Mouse (Mus musculus) inflammation-experienced regulatory T-cells, adult 6 months (primary cell): Measurements from ENCODE around the gene Padi1. TPM values are rescaled to one million over a fixed set of nuclear protein-coding genes. Genes with fewer than 3 reads are reported as not detected.

Experiments
- ATAC-seq: one replicate; pipeline ENCODE4 v1.8.0; 2017
- polyA plus RNA-seq, 3 experiments: library from polyadenylated mRNA; unstranded; fragments of 100-300 nt; shearing (Covaris generic); gene quantifications; one replicate each; pipeline ENCODE4 v1.2.1; 2017

Gene Padi1
- polyA plus RNA-seq, 3 experiments from 2014 or later, result 0.28 to 0.36 TPM; not detected in 1

DNA sequence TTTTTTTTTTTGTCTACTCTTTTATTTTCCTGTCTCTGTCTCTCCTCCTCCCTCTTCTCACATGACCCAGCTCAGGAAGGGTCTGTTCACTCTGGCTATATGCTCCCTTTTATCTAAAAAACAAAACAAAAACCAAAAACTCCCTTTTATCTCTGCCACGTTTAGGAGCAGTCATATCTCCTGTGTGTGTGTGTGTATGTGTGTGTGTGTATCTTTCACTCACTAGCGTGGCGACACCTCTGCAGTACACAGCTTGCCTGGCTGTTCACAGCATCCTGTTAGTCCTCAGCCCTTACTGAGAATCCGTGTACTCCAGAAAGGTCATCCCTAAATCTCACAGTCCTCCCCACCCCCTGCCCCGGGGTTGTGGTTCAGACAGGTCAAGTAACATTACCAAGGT, 30.1 kb downstream of the Padi1 start:
- ATAC-seq, result peak; percentile 73

DNA sequence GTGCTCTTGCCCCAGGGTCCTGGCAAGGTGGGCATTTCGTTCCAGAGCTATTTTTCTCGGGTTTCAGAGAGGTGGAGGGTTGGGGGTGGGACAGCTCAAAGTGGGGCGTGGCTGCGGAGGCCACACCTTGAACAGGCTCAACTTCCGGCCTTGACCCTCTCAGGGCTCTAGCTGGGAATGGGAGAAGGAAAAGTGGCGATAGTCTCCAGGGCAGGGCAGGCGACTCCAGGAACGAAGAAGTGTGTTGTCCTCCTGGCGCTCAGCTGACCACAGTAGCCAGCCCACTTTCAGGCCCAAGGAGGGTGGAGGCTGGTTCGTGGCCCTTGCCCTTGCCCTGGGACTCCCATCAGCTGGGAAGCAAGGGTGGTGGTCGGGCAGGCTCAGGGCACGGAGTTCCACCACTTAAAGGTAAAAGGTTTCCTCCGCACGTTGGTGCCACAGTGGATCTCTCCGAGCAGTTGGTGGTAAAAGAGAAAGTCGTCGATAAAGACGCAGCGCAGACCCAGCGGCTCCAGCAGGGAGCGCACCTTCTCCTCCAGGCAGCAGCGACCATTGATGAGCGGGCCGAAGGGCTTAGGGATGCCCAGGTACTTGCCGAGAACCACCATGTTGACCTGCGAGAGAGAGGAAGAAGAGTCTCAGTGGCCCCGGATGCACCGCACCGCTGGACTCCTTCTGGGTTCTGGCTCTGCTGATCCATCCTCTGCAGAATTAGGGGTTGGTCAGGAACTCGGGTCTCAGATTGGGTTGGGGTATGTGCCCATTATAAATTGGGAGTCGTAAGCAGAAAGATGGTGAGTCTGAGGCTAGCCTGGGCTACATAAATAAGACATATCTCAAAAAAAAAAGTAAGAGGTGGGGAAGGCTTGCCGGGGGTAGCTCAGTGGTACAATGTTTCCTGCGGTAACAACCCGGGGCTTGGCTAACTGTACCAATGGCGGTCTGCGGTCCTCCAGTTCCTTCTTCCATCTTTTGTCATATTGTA, 31.0 kb downstream of the Padi1 start:
- ATAC-seq, result peak; percentile 59

DNA sequence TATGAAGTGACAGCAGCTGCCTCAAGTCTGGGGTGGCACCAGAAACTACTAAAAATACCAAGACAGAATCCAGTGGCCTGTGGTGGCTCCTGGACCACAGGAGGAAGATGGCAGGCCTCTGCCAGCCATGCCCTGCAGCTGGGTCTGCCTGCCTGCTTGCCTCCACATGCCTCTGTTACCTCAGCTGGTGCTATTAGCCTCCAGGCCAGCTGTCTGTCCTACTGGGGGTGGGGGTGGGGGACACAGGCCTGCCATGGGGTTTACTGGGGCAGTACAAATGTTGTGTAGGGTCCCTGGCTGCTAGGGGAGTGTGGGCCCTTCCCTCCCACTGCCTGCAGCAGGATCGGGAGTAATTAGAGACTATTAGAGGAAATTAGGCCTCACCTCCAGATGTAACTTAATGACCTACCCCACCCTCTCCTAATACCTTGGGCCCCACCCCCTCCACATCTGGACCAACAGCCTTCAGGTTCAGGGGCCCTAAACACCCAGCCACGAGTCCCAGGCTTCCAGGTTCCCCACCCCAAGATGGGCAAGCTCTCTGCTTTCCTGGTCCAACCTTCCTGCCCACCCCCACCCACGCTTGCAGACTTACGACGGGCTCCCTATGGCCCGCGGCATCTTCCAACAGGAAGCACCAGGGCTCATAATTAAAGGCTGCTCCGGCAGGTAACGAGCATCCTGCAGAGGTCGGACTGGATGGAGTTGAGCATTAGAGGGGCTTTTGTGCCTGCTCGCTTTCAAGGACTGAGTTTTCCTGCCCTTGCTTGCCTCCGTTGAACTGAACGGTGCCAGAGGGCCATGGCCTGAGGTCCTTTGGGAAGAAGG, 32.0 kb downstream of the Padi1 start:
- no peak for ATAC-seq

DNA sequence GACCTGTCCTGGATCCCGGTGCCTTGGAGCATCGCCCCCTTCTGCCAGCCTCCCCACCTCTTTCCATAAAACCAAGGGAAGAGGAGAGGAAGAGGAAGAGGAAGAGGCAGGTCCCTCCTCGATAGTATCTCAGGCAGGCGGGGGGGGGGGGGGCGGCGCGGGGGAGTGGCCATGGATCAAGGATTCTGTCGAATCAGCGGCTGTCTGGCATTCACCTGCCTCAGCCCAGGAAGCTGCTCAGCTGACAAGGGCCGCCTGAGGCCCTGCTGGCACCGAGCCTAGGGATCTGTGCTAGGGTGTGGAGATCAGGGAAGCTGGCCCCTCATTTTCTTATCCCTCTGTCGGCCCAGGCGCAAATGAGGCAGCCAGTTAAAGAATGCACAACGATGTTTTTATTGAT, 33.0 kb downstream of the Padi1 start:
- ATAC-seq, result no peak

DNA sequence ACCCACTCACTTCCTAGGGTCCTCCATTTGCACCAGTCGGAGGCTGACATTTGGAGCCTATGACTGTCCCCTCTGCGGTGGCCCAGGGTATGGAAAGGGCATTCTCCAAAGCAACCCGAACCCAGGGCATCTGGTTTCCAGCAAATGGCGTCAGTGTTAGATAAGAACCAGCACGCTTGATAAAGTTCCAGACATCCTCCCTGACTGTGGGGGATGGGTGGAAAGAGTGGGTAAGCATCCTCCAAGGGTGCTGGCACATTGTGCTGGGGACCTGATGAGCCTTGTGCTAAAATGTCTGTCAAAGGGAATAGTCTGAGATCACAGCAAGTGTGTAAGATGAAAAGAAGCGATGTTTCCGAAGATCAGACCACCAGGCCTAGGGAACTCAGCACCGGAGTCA, 33.4 kb downstream of the Padi1 start:
- no peak for ATAC-seq

DNA sequence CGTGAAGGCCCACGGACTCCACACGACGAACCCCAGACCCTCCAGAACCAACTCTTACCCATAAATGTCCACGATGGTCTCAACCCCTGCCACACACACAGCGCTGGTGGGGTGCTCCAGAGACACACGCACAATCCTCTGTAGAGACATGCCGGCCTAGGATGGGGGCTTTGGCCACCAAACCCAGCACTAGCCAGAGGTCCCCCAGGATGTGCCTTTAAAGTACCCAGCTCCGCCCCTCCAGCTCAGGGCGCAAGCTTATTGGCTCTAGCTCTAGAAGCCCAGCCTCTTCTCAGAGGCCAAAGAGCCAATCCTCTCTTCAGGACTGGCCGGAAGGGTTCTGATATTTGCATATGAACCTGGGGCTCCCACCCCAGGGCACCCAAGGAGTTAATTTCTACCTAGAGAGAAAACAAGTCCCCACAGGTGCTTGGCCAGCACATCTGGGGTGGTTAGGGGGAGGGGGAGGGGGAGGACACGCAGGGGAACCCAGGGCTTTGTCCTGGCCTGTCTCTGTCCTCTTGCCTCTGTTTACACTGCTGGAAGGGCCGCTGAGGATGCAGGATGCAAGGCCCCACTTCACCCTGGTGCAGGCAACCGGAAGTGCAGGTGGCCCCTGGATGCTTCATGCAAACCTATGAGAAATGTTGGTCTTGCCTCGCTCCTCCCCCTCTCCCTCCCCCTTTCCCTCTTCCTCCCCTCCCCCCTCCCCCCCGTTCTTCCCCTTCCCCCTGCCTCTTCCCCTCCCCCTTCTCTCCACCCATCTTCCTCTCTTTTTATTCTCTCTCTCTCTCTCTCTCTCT, 34.9 kb downstream of the Padi1 start, which contains the start of gene Padi3:
TSS of gene Padi3 (minus strand) at position 191 of the 803 bp plus-strand sequence.
- no peak for ATAC-seq

DNA sequence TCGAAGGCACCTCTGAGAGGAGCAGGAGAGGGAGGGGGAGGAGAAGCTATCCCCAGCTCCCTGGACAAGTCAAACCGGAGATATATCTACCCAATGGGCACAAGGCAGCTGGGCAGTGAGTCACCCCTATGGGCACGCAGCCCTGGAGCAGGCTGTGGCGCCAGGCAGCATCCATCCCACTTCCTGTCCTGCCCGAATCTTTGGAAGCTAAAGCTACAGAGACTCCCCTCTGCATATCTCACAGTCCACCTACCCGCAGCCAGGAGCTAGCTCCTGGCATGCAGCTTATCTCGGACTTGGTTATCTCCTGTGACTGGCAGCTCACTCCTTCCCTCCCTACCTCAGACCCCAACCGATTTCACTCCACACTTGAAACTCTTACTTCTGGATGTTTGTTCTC, 36.5 kb downstream of the Padi1 start:
- no peak for ATAC-seq

DNA sequence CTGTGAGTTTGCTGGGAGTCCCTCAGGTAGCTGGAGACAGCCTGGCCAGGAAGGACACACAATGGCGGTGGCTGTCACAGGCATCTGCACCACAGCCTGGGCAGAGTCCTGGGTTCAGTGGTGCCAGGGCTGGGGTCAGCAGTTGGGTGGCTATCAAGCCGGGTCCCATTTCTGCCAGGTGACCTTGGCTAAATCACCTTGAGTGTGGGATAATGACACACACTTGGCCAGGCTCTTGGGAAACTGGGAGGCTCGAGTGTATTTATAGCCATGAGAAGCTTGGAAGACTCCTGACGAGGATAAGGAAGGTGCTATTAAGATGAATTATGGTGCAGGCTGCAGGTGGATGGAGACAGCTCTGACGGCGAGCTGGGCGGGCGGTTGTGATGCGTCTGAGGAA, 41.0 kb downstream of the Padi1 start:
- no peak for ATAC-seq

DNA sequence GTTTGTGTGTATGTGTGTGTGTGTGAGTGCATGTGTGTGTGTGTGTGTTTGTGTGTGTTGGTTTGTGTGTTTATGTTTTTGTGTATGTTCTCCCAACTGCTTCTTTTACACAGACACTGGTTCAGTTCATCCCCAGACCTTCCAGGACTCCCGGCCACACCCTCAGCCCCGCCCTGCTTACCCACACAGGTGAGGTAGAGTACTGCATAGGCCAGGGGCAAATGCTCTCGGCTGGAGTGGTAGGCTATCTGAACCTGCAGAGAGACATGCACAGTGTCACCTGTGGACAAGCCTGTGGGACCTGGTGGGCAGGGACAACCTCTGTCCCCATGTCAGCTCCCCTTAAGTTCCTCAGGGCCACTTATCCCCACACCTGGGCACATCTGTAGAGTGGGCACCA, 44.2 kb downstream of the Padi1 start:
- no peak for ATAC-seq

DNA sequence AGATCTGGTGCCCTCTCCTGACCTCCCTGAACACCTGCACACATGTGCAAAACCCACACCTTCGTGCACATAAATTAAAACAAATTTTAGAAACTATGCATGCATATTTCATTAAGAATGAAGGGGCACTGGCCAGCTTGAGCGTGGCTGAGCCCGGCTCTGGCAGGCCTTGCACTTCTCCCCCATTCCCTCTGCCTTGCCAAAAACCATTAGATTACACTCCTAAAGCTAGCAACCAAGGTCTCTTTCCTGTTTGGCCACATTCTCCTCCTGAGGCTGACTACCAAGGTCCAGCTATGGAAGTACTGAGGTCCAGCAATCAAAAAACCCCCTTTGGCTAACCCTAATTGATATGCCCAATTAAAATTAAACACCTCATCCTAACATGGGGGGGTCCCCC, 48.8 kb downstream of the Padi1 start:
- ATAC-seq, result no peak

DNA sequence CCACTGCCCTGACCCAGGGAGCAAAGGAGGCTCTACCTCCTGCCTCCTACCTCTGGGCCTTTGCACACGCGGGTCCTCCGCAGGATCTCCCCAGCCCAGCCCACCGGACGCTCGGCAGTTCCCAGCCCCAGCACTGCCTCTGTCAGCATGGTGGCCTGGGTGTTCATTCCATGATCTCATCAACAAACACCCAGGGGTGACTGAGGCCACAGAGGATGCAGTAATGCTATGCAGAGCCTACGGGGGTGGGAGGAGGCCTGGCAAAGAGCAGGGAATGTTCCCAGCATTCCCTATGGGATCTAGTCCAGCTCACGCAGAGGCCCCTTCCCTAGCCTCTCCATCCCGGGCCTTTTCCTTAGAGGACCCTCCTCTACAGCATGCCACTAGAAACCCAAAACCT, 50.9 kb downstream of the Padi1 start:
- no peak for ATAC-seq

DNA sequence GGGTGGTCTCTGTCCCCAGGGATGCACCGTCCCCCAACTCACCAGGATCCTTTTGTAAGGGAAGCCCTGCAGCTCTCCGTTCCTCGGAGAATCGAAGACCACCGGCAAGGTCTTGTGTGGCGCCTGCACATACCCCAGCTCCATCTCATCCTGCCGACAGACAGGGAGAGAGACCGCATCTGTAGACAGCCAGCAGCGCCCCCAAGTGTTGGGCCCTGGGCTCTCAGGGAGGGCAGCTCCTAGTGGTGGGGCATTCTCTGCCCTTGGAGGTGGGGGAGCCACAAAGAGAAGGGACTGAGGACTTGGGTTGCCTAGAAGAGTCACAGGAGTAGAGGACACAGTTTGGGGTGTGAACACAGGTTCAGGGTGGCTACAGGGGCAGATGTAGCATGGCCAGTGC, 51.8 kb downstream of the Padi1 start:
- no peak for ATAC-seq

DNA sequence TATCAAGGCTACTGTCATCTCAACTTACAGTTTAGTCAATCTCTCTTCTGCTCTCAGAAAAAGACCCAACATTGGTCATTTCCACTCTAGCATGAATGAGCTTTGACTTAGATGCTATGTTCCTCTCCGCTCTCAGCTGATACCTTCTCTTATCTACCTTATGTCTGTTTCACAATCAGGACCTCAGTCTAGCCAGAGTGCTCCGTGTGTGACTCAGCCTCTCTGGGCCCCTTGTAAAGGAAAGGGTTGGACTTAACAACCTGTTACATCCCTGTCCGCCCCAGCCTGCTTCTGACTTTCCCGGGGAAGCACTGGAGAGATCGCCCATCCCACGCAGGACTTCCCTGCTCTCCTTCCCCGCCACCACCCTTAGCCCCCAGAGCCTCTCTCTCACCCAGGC, 53.0 kb downstream of the Padi1 start:
- no peak for ATAC-seq

DNA sequence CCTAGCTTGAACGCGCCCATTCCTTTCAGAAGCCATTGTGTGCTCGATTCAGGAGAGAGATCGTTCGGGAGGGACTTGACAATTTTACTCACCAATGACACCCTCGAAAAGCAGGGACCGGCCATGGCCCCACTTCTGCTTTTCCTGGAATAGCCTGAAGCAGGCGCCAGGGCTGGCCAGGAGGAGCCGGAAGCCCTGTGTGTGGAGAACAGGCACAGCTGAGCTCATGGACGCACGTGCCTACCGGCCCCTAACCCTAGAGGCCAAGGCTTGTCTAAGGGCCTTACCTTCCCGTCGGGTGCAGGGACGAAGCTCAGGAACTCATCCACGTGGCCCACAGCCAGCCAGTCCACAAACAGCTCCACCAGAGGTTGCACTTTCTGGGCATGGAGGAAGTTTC, 54.5 kb downstream of the Padi1 start:
- no peak for ATAC-seq

DNA sequence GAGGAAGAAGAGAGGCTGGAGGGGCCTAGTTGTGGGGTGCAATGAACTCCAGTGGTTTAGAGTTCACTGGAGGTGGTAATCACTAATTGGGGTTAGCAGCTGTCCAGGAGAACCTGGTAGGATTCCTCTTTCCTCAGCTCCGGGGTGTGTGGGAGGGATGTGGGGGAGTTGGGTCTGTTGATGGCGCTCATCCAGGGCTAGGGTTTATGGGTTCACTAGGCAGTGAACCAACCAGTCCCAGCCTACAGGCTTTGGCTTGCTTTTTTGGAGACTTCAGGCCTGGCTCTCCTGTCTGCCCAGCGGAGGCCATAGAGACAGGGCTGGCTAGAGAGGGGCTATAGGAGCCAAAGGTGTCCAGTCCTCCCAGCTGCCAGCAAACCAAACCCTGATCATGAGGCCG, 55.6 kb downstream of the Padi1 start:
- ATAC-seq, result no peak

DNA sequence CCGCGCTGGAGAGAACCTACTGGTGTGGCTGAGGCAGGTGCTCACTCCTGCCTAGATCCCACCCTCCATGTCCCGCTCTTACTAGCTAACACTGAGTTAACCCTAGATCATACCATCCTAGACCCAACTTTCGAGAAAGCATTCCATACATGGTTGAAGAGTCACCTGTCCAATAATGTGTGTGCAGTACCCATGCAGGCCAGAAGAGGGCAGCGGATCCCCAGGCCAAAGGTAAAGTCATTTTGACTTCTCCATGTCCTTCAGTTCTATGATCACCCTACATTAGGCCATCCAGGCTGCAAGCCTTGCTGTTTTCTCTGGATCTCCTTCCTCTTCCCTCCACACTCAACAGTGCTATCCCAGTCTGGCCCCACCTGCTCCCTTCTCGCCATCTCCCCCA, 56.6 kb downstream of the Padi1 start:
- peak; percentile 50 for ATAC-seq

DNA sequence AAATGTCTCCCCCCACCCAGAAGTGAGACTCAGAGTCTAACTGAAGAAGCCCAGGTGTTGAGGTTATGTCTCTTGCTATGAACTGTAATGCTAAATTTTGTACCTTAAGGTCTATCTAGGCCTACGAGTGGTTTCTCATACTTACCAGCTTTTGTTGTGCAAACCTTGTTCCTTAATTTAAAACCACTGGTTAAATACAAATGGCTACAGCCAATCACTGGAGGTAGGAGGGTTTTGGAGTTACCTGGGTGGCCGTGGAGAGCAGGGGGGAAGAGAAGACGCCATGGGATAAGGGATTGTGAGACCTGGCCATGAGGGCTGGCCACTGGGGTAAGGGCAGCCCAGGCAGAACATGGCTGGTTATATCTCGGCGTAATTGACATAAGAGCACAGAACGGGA, 57.3 kb downstream of the Padi1 start:
- no peak for ATAC-seq

DNA sequence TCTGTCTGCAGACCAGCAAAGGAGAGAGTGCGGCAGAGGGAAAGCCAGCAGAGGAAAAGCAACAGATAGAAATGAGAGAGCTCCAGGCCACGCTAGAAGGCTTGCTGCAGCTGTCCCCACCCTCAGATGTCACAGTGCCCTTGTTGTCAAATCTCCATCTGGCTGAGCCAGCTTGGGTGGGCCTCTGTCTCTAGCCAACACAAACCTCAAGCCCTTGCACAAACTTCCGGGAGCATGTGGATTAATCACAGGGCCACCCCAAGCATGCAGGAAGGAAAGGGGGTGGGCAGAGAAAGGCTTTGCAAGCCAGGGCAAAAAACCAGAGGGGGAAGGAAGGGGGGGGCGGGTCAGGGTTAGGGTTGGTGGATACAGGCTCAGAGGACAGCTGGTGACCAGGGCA, 58.2 kb downstream of the Padi1 start:
- ATAC-seq, result no peak

DNA sequence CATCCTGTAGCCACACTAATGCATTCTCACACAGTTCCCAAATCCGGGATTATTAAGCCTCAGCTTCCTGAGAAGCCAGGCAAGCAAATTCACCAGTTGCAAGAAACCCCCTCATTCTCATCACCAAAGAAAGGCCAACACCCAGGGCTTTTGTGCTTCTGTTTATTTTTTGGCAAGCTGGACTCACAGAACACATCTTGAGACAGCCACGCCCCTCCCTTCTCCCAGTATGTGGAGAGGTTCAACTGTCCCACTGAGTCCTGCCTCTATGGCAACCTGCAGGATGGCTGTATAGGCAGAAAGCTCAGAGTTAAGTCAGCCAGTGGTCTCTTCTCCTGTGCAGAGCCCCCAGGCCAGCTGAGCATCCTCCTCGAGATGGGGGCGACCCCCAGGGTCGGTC, 60.4 kb downstream of the Padi1 start:
- no peak for ATAC-seq

DNA sequence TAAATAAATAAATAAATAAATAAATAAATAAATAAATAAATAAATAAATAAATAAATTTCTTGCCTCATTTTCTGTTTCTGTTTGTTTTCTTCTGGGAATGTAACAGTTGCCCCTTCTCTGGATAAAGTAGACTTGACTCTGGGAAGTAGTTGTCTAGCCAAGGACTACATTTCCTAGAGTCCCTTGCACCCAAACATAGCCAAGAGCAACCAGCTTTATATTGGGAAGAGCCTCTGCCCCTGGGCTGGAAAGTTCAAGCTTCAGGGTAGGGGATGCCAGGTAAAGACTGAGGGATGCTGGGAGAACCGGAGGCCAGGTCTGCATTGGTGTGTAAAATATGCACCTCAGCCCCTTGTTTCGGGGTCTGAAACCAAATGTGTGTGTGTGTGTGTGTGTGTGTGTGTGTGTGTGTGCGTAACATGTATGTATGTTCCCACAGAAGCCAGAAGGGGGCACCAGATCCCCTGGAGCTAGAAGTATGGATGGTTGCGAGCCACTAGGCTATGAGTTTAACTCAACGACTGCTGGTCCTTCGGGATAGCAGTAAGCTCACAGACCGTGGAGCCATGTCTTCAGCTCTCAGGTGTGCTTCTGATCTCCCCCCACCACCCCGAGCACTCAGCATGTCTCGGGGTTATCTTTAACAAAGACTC, 61.2 kb downstream of the Padi1 start:
- no peak for ATAC-seq

DNA sequence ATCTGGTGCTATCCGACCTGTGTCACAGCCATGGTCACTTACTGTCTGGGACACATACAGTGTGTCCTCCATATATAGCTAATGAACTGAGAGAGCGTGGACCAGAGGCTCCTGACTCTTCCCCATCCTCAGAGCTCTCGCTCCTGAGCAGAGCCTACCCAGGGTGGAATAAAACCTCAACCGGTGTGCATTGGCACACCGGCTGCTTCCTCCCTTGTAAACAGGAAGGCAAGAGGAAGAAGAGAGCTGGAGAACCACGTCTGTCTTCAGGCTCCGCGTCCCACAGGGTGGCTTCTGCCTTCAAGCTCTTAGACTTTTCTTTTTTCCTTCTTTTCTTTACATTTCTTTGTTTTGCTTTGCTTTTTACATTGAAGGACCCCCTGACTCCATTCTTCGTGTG, 62.8 kb downstream of the Padi1 start:
- no peak for ATAC-seq

DNA sequence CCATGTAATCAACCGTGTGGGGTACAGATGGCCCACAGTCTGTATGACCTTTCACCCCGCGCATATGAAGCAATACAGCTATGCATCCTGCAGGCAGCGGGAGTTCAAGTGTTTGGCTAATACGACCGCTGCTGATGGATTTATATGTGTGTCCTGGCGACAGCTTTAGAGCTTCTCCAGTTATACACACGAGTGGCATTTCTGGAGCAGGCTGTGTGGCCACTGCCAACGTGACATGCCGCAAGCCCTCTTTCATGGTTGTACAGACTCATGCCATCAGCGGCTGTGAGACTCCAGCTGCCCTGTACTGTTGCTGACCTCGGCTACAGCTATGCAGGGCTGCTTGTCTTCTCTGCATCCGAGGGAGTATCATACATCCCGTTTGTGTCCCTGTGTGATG, 65.1 kb downstream of the Padi1 start:
- no peak for ATAC-seq
